Mouse (Mus musculus) liver, embryonic 14.5 days (tissue): Measurements from ENCODE around the gene Olfr1249. TPM values are rescaled to one million over a fixed set of nuclear protein-coding genes. Genes with fewer than 3 reads are reported as not detected.

Experiments
- ATAC-seq: fragments of 200-750 bp; cut with Nextera tagmentation; 2 replicates; pipeline ENCODE4 v1.8.0; 2017; ENCODE audit warnings: moderate number of reproducible peaks, mild to moderate bottlenecking, moderate library complexity; ENCODE audit not compliant: insufficient read depth
- DNase-seq, 3 experiments: peaks; one replicate each; pipeline ENCODE4 v3.0.0-alpha.2; 2012 to 2013; ENCODE audit warnings: low read depth in 3 of 3, low spot score in 3 of 3
- H3K27ac ChIP-seq: fragments of 300-500 bp; sonication (generic); 2 replicates; pipeline ENCODE4 v1.5.1; 2014; ENCODE audit warnings: moderate library complexity, mild to moderate bottlenecking, control low read depth, inconsistent platforms
- H3K27me3 ChIP-seq: fragments of 300-500 bp; sonication (generic); 2 replicates; pipeline ENCODE4 v1.6.1; 2014; ENCODE audit warnings: mild to moderate bottlenecking, low read length, moderate library complexity; ENCODE audit not compliant: control insufficient read depth, insufficient read depth
- H3K36me3 ChIP-seq: fragments of 300-500 bp; sonication (generic); replicated peaks from 2 replicates; pipeline ENCODE4 v1.6.1; 2014; ENCODE audit warnings: low read depth; ENCODE audit not compliant: control insufficient read depth, insufficient read depth
- H3K4me1 ChIP-seq, 2 experiments: fragments of 200-500 bp in 1 of 2; fragments of 300-500 bp in 1 of 2; sonication (generic) in 1 of 2; replicated peaks; 2 replicates each; pipeline ENCODE4 v1.6.1; 2012 to 2014; ENCODE audit warnings: antibody characterized with exemption in 1 of 2, inconsistent platforms in 1 of 2, low read length in 1 of 2; ENCODE audit not compliant: control insufficient read depth in 2 of 2, insufficient read depth in 2 of 2
- H3K4me2 ChIP-seq: fragments of 300-500 bp; sonication (generic); 2 replicates; pipeline ENCODE4 v1.6.1; 2014; ENCODE audit warnings: low read depth, mild to moderate bottlenecking, control low read depth, moderate library complexity
- H3K4me3 ChIP-seq, 2 experiments: fragments of 200-500 bp in 1 of 2; fragments of 300-500 bp in 1 of 2; sonication (generic) in 1 of 2; 2 replicates each; pipeline ENCODE4 v1.5.1; 2012 to 2014; ENCODE audit warnings: low read depth in 2 of 2, low read length in 2 of 2, mild to moderate bottlenecking in 2 of 2, control low read depth in 1 of 2, inconsistent platforms in 1 of 2, moderate library complexity in 1 of 2; ENCODE audit not compliant: insufficient read depth in 1 of 2
- H3K9ac ChIP-seq: fragments of 300-500 bp; sonication (generic); replicated peaks from 2 replicates; pipeline ENCODE4 v1.6.1; 2014; ENCODE audit warnings: mild to moderate bottlenecking, control low read depth, moderate library complexity
- H3K9me3 ChIP-seq: fragments of 300-500 bp; sonication (generic); 2 replicates; pipeline ENCODE4 v1.6.1; 2016; ENCODE audit warnings: low read length, mixed read lengths; ENCODE audit not compliant: control insufficient read depth
- CTCF ChIP-seq: IDR thresholded peaks from 2 replicates; pipeline ENCODE4 v1.5.1; 2016; ENCODE audit warnings: antibody characterized with exemption, low read depth, control low read depth
- EP300 ChIP-seq: IDR thresholded peaks from 2 replicates; pipeline ENCODE4 v1.6.1; 2016; ENCODE audit warnings: antibody characterized with exemption, low read depth
- WGBS: fragments of 180-500 bp; shearing (Covaris S2); extraction: QIAGEN DNeasy Blood & Tissue Kit; methylation state at CpG from one replicate; pipeline ENCODE4 v1.1.7; 2014; ENCODE audit not compliant: insufficient replicate concordance; 5-methylcytosine and 5-hydroxymethylcytosine counted together
- polyA plus RNA-seq, 2 experiments: library from polyadenylated mRNA; depleted of rRNA in 1 of 2; stranded (reverse) in 1 of 2; unstranded in 1 of 2; fragments of >200 nt; fragmentation: Nextera tagmentation in 1 of 2; extraction: Ambion mirVana in 1 of 2; gene quantifications; 2 replicates each; pipeline versions ENCODE4 v1.2.1 to v1.2.3; 2012 to 2014

Gene Olfr1249
- polyA plus RNA-seq, 2 experiments = not detected

DNA sequence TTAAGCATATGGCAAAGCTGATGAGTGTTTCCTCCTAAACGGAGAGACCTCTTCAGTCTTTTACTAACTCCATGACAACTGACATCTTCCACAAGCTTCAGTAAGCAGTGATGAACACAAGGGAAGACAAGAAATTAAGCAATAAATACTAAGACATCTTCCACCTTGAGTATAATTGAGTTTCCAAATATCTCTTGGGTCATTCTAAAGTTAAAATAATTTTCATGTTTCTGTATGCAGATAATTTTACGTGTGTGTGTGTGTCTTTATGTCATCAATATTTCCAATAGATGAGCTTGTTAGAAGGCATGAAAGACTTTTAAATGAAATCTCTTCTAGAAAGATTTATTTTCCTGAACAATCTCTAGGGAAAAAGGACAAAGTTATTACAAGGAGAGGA, 41.7 kb downstream of the Olfr1249 start, which contains the start of gene Olfr1246:
TSS of gene Olfr1246 (minus strand) at position 101 of the 400 bp plus-strand sequence.
- Histone ChIP-seq H3K4me3 (no peak within 1 kb of the TSS), H3K9me3 (no peaks in the 10 kb centered on the region)

More for the DNA sequence above, 41.7 kb downstream of the Olfr1249 start, which contains the start of gene Olfr1246:
- Histone ChIP-seq H3K4me1 (no peaks in the 10 kb centered on the region), H3K36me3 (no peaks in the 10 kb centered on the region), H3K9ac (no peak within 1 kb of the TSS), H3K27me3 (no peaks in the 10 kb centered on the region), H3K4me2 (no peak within 1 kb of the TSS), H3K27ac (no peak within 1 kb of the TSS)
- ATAC-seq = no peak
- DNase-seq = no peak
- TF ChIP-seq EP300 = no peak
- TF ChIP-seq CTCF = no peak
- 46% methylated on average over 2 of the region's 2 CpGs for WGBS

Other genes with a start within 250 kb of the Olfr1249 start
- not detected in 2 replicates for gene Olfr1238, start 225.3 kb downstream of the Olfr1249 start, polyA plus RNA-seq (2012; rRNA removed)
- gene Olfr1238, start 225.3 kb downstream of the Olfr1249 start, polyA plus RNA-seq (2014; fragmentation: Nextera tagmentation; extraction: Ambion mirVana) = not detected in 2 replicates
- gene Olfr1239, start 214.6 kb downstream of the Olfr1249 start, polyA plus RNA-seq (2012; rRNA removed) = not detected in 2 replicates
- gene Olfr1239, start 214.6 kb downstream of the Olfr1249 start, polyA plus RNA-seq (2014; fragmentation: Nextera tagmentation; extraction: Ambion mirVana) = not detected in 2 replicates
- gene Olfr1240, start 192.0 kb downstream of the Olfr1249 start, polyA plus RNA-seq (2012; rRNA removed) = not detected in 2 replicates
- gene Olfr1240, start 192.0 kb downstream of the Olfr1249 start, polyA plus RNA-seq (2014; fragmentation: Nextera tagmentation; extraction: Ambion mirVana) = not detected in 2 replicates
- not detected in 2 replicates for gene Olfr1241, start 147.9 kb downstream of the Olfr1249 start, polyA plus RNA-seq (2012; rRNA removed)
- not detected in 2 replicates for gene Olfr1241, start 147.9 kb downstream of the Olfr1249 start, polyA plus RNA-seq (2014; fragmentation: Nextera tagmentation; extraction: Ambion mirVana)
- not detected in 2 replicates for gene Olfr1242, start 136.6 kb downstream of the Olfr1249 start, polyA plus RNA-seq (2012; rRNA removed)
- not detected in 2 replicates for gene Olfr1242, start 136.6 kb downstream of the Olfr1249 start, polyA plus RNA-seq (2014; fragmentation: Nextera tagmentation; extraction: Ambion mirVana)
- gene Olfr1243, start 103.5 kb downstream of the Olfr1249 start, polyA plus RNA-seq (2012; rRNA removed) = not detected in 2 replicates
- not detected in 2 replicates for gene Olfr1243, start 103.5 kb downstream of the Olfr1249 start, polyA plus RNA-seq (2014; fragmentation: Nextera tagmentation; extraction: Ambion mirVana)
- gene Olfr1245, start 56.5 kb downstream of the Olfr1249 start, polyA plus RNA-seq (2012; rRNA removed) = not detected in 2 replicates
- gene Olfr1245, start 56.5 kb downstream of the Olfr1249 start, polyA plus RNA-seq (2014; fragmentation: Nextera tagmentation; extraction: Ambion mirVana) = not detected in 2 replicates
- not detected in 2 replicates for gene Olfr1246, start 41.8 kb downstream of the Olfr1249 start, polyA plus RNA-seq (2012; rRNA removed)
- gene Olfr1246, start 41.8 kb downstream of the Olfr1249 start, polyA plus RNA-seq (2014; fragmentation: Nextera tagmentation; extraction: Ambion mirVana) = not detected in 2 replicates
- not detected in 2 replicates for gene Olfr1247, start 20.9 kb downstream of the Olfr1249 start, polyA plus RNA-seq (2012; rRNA removed)
- not detected in 2 replicates for gene Olfr1247, start 20.9 kb downstream of the Olfr1249 start, polyA plus RNA-seq (2014; fragmentation: Nextera tagmentation; extraction: Ambion mirVana)
- gene Olfr1248, start 16.7 kb downstream of the Olfr1249 start, polyA plus RNA-seq (2012; rRNA removed) = not detected in 2 replicates
- gene Olfr1248, start 16.7 kb downstream of the Olfr1249 start, polyA plus RNA-seq (2014; fragmentation: Nextera tagmentation; extraction: Ambion mirVana) = not detected in 2 replicates
- not detected in 2 replicates for gene Olfr1250, start 26.5 kb upstream of the Olfr1249 start, polyA plus RNA-seq (2012; rRNA removed)
- gene Olfr1250, start 26.5 kb upstream of the Olfr1249 start, polyA plus RNA-seq (2014; fragmentation: Nextera tagmentation; extraction: Ambion mirVana) = not detected in 2 replicates
- not detected in 2 replicates for gene Olfr1251, start 37.0 kb upstream of the Olfr1249 start, polyA plus RNA-seq (2012; rRNA removed)
- not detected in 2 replicates for gene Olfr1251, start 37.0 kb upstream of the Olfr1249 start, polyA plus RNA-seq (2014; fragmentation: Nextera tagmentation; extraction: Ambion mirVana)
- gene Olfr1252, start 90.0 kb upstream of the Olfr1249 start, polyA plus RNA-seq (2012; rRNA removed) = not detected in 2 replicates
- gene Olfr1252, start 90.0 kb upstream of the Olfr1249 start, polyA plus RNA-seq (2014; fragmentation: Nextera tagmentation; extraction: Ambion mirVana) = not detected in 2 replicates
- gene Olfr1253, start 122.1 kb upstream of the Olfr1249 start, polyA plus RNA-seq (2012; rRNA removed) = not detected in 2 replicates
- gene Olfr1253, start 122.1 kb upstream of the Olfr1249 start, polyA plus RNA-seq (2014; fragmentation: Nextera tagmentation; extraction: Ambion mirVana) = not detected in 2 replicates
- gene Olfr1254, start 158.6 kb upstream of the Olfr1249 start, polyA plus RNA-seq (2012; rRNA removed) = not detected in 2 replicates
- not detected in 2 replicates for gene Olfr1254, start 158.6 kb upstream of the Olfr1249 start, polyA plus RNA-seq (2014; fragmentation: Nextera tagmentation; extraction: Ambion mirVana)
- not detected in 2 replicates for gene Olfr1255, start 177.1 kb upstream of the Olfr1249 start, polyA plus RNA-seq (2012; rRNA removed)
- not detected in 2 replicates for gene Olfr1255, start 177.1 kb upstream of the Olfr1249 start, polyA plus RNA-seq (2014; fragmentation: Nextera tagmentation; extraction: Ambion mirVana)
- not detected in 2 replicates for gene Olfr1256, start 206.6 kb upstream of the Olfr1249 start, polyA plus RNA-seq (2012; rRNA removed)
- gene Olfr1256, start 206.6 kb upstream of the Olfr1249 start, polyA plus RNA-seq (2014; fragmentation: Nextera tagmentation; extraction: Ambion mirVana) = not detected in 2 replicates
- not detected in 2 replicates for gene Olfr48, start 213.2 kb upstream of the Olfr1249 start, polyA plus RNA-seq (2012; rRNA removed)
- gene Olfr48, start 213.2 kb upstream of the Olfr1249 start, polyA plus RNA-seq (2014; fragmentation: Nextera tagmentation; extraction: Ambion mirVana) = not detected in 2 replicates
- gene Olfr1257, start 243.5 kb upstream of the Olfr1249 start, polyA plus RNA-seq (2012; rRNA removed) = not detected in 2 replicates
- not detected in 2 replicates for gene Olfr1257, start 243.5 kb upstream of the Olfr1249 start, polyA plus RNA-seq (2014; fragmentation: Nextera tagmentation; extraction: Ambion mirVana)